Mouse (Mus musculus): ENCODE data around the gene Erbb2. TPM values are rescaled to one million over a fixed set of nuclear protein-coding genes. Genes with fewer than 3 reads are reported as not detected.

Erbb2 gene
- polyA plus RNA-seq, 1 experiment from 2014 or later = 40.6 TPM

DNA sequence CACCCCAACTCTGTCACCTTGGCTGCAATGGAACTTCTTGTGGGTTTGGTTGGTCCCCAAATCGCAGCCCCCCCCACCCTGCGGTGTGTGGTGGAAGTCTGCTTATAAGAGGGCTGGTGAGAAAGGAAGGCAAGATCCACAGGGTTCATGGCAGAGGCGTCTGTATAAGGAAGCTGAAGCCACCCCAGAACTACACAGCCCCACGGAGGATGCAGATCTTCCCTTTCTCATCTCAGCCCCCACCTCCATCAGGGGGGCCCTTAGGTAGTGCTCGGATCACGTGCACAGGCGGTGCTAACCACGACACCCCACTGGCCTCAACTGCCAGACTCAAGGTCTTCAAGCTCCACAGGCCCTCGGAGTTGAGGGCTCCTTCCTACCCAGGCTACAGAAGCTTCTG, 51.6 kb downstream of the Erbb2 start:
- Histone ChIP-seq H3K9me3 (no peaks in the 10 kb centered on the region), H3K27ac (no peak overlapping the region), H3K4me2 (no peak overlapping the region), H3K27me3 (replicated peaks) (peaks cover 16% of the 10 kb centered on the region), H3K9ac (no peak overlapping the region), H3K4me3 (replicated peaks) (no peak overlapping the region), H3K4me1 (no peaks in the 10 kb centered on the region), H3K36me3 (no peaks in the 10 kb centered on the region)
- WGBS = 87% methylated on average over 9 of the region's 9 CpGs
- no peak for ATAC-seq (ENCODE audit: insufficient read depth, low FRiP score, low read depth)

DNA sequence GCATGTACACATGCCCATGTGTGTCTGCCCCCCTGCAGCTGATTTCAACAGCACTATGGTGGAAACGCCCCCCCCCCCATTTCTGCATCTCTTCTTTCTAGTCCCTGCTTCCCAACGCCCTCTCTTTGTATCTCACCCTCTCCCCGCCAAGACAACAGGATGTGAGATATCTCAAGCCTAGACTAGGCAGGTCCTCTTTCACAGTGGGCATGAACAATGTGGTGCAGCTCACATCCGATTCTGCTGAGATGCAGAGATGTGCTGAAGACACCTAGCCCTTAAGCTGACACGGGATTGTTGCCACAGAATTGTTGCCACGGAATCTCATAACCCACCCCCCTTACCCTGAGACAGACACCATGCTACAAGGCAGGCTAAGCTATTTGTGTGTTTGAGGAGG, 52.2 kb downstream of the Erbb2 start:
- Histone ChIP-seq H3K9me3 (no peaks in the 10 kb centered on the region), H3K9ac (no peak overlapping the region), H3K27ac (no peak overlapping the region), H3K4me2 (no peak overlapping the region), H3K4me3 (replicated peaks) (no peak overlapping the region), H3K4me1 (no peaks in the 10 kb centered on the region), H3K36me3 (no peaks in the 10 kb centered on the region), H3K27me3 (replicated peaks) (peaks cover 10% of the 10 kb centered on the region)
- 74% methylated on average over 6 of the region's 6 CpGs for WGBS
- no peak for ATAC-seq (ENCODE audit: insufficient read depth, low FRiP score, low read depth)

DNA sequence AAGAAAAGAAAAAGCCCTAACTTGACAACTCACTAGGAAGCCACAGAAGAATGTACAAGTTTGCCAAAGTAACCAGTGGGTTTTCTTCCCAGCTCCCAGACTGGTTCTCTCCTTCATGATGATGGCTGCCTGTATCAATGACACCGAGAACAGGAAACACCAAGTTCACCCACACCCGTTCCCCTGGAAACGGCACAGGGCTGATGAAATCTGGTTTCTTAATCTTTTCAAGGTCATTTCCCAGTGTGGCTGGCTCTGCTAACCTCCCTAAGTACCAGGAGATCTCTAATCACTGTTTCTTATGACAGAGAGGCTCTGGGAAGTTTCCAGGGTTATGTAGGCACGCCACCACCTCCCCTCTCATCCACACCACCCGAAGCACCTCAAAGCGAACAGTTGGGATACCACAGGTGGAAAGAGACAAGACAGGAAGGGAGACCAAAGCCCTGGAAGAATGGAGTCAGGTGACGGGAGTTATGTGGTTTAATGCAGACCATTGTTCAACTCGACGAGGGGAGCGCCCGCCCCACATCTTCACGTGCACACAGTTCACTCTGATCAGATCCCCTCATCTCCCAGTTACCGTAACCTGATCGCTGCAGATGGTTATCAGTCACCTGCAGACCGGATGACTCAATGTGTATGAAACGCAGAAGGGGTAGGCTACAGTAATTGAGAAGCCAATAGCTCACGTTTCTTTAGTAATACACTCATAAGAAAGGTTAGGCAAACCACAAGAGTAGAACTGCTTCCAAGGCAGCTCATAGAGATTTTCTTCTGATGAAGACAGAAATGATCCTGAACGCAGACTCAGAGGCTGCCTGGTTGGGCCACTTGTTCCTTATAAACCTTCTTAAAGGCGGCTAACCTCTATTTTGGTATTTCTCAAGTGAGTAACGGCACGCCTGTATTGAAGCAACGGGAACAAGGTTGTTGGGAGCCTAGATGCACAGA, 57.8 kb downstream of the Erbb2 start:
- H3K4me3 ChIP-seq (replicated peaks) = no peak overlapping the region
- H3K9me3 ChIP-seq = no peaks in the 10 kb centered on the region
- no peak overlapping the region for H3K4me2 ChIP-seq
- H3K36me3 ChIP-seq = no peaks in the 10 kb centered on the region
- H3K4me1 ChIP-seq = no peaks in the 10 kb centered on the region
- no peak overlapping the region for H3K27ac ChIP-seq
- H3K9ac ChIP-seq = no peak overlapping the region
- no peak for ATAC-seq (ENCODE audit: insufficient read depth, low FRiP score, low read depth)
- no peaks in the 10 kb centered on the region for H3K27me3 ChIP-seq (replicated peaks)
- 61% methylated on average over 22 of the region's 22 CpGs for WGBS

DNA sequence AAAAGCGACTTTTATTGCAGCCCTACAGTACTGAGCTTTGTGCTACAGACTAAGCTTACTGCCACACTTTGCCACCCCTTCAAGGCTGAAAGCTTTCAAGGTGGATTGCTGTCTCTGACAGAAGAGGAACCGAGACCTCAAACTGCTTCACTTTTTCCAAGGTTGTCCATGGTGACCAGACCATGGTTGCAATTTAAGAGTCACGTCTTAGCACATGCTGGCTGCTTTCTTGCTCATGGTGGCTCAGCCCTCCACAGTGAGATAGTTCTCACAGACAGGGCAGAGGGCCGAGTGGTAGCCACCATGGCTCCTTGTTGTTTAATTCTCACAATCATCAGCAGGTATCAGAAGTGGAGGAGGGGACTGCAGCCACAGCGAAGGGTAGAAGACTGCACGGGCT, 58.5 kb downstream of the Erbb2 start:
- 69% methylated on average over 6 of the region's 6 CpGs for WGBS
- no peak overlapping the region for H3K27ac ChIP-seq
- H3K9me3 ChIP-seq = no peaks in the 10 kb centered on the region
- no peak overlapping the region for H3K9ac ChIP-seq
- no peak for ATAC-seq (ENCODE audit: insufficient read depth, low FRiP score, low read depth)
- H3K36me3 ChIP-seq = no peaks in the 10 kb centered on the region
- H3K4me2 ChIP-seq = no peak overlapping the region
- H3K4me1 ChIP-seq = no peaks in the 10 kb centered on the region
- no peak overlapping the region for H3K4me3 ChIP-seq (replicated peaks)
- H3K27me3 ChIP-seq (replicated peaks) = no peaks in the 10 kb centered on the region

DNA sequence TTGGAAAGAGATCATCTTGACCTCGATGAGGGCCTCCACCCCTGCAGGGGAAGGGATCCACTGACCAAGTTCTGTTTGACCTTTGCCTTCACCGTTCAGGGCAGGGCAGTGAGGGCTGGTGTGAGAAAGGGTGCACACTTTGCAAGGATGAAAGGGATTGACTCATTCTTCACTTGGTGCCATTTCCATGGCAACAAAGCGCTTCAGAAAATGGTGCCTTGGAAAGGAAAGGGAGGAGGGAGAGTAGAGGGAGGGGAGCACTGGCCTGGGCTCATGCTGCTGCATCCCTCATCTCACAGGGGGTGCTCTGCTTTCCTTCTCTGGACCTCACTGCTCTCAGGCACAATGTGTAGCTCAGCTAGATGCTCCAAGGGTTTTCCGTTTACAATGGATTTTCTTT, 60.4 kb downstream of the Erbb2 start:
- no peak overlapping the region for H3K4me2 ChIP-seq
- no peak for ATAC-seq (ENCODE audit: insufficient read depth, low FRiP score, low read depth)
- no peaks in the 10 kb centered on the region for H3K9me3 ChIP-seq
- H3K27me3 ChIP-seq (replicated peaks) = no peaks in the 10 kb centered on the region
- no peak overlapping the region for H3K4me3 ChIP-seq (replicated peaks)
- no peaks in the 10 kb centered on the region for H3K4me1 ChIP-seq
- no peaks in the 10 kb centered on the region for H3K36me3 ChIP-seq
- 54% methylated on average over 4 of the region's 4 CpGs for WGBS
- H3K9ac ChIP-seq = no peak overlapping the region
- no peak overlapping the region for H3K27ac ChIP-seq

DNA sequence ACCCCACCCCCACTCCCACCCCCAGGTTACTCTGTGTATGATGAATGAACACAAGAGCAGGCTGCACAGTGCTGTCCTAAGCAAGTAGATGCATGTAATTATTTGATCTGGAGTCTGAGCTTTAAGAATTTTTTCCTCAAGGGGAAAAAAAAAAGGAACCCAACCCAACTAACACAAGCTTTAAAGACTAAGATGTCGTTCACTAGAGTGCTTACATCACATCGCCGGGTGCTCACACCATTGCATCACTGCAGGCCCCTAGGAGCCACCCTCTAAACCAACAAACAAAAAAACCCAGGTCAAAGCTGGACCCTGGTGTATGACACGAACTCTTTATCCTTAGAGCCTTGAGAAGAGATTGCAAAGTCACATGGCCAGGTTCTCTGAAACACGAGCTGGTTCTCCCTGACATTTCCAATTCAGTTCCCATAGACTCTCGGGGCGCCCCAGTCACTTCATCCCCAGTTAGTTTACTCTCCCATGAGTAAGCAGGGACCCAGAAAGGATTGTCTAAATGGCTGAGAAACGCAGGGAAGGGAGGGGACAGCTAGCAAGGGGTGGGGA, 61.7 kb downstream of the Erbb2 start:
- Histone ChIP-seq H3K4me1 (no peaks in the 10 kb centered on the region), H3K9ac (no peak overlapping the region), H3K27me3 (replicated peaks) (no peaks in the 10 kb centered on the region), H3K4me3 (replicated peaks) (no peak overlapping the region), H3K4me2 (no peak overlapping the region), H3K9me3 (no peaks in the 10 kb centered on the region), H3K36me3 (no peaks in the 10 kb centered on the region), H3K27ac (no peak overlapping the region)
- ATAC-seq (ENCODE audit: insufficient read depth, low FRiP score, low read depth) = no peak
- 49% methylated on average over 8 of the region's 8 CpGs for WGBS

DNA sequence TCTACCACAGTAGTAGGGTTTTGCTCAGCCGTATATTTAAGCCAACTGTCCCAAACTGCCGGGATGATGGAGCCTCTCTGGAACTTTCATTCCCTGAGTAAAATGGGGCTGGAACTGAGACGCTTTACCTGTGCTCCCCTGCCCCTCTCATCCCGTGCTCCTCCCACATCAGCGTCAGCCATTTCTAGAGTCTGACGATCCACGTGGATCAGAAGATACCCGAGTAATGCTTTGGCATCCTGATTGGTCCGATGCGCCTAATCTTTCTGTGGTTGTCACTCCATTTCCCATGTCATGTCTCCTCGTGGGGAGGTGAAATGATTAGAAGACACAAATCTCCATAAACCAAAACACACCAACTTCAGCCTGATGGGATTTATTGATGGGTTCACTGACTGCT, 62.7 kb downstream of the Erbb2 start:
- H3K4me2 ChIP-seq = no peak overlapping the region
- no peak overlapping the region for H3K4me3 ChIP-seq (replicated peaks)
- no peaks in the 10 kb centered on the region for H3K4me1 ChIP-seq
- no peak overlapping the region for H3K27ac ChIP-seq
- no peaks in the 10 kb centered on the region for H3K9me3 ChIP-seq
- no peaks in the 10 kb centered on the region for H3K27me3 ChIP-seq (replicated peaks)
- H3K36me3 ChIP-seq = no peaks in the 10 kb centered on the region
- H3K9ac ChIP-seq = no peak overlapping the region
- no peak for ATAC-seq (ENCODE audit: insufficient read depth, low FRiP score, low read depth)
- 84% methylated on average over 11 of the region's 11 CpGs for WGBS

DNA sequence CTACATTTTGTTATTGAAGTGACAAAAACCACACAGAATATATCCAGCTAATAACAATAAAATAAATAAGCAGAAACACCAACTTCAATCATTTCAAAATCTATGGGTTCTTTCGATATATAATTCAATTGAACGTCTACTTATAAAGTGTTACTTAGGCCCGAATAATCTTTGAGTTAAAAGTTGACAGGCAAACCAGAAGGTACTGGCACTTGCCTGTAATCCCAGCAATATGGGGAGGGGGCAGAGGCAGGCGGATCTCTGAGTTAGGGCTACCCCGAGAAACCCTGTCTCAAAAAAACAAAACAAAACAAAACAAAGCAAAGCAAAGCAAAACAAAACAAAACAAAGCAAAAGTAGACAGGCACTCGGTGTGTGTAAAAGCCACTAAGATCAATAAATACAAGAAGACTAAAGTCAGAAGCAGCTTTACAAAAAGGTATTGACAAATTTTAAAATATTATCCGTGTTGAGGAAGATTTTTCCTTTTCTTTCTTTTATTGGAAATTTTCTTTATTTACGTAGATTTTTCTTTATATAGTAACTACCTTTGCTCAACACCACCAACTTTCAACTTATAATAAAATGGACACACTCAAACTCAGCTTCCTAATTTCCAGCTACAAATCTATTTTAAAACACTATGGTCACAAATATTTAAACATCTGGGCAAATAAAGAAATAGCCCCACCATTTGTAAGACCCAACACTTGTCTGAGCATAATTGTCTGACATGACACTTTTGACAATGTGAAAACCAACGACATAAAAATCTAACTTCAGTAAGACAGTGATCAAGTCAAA, 63.6 kb downstream of the Erbb2 start:
- Histone ChIP-seq H3K27me3 (replicated peaks) (no peaks in the 10 kb centered on the region), H3K9me3 (no peaks in the 10 kb centered on the region), H3K4me1 (no peaks in the 10 kb centered on the region), H3K9ac (no peak overlapping the region), H3K4me2 (no peak overlapping the region), H3K27ac (no peak overlapping the region), H3K36me3 (no peaks in the 10 kb centered on the region), H3K4me3 (replicated peaks) (no peak overlapping the region)
- WGBS = 88% methylated on average over 9 of the region's 9 CpGs
- ATAC-seq (ENCODE audit: insufficient read depth, low FRiP score, low read depth) = no peak

DNA sequence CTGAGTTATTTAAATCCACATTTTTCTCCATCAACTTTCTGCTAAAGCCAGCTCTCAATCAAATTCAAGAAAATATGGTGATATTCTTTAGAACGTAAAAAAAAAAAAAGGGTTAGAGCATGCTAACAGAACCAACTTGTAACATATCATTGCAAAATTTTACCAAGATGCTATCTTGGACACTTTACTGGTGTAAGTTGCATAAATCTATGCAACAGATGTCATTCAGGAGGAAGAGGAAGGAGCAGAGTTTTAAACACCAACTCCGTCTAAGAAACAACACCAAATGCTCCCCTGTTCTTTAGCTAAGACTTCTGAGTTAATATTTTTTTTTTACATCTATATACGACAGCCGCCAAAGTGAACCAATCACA, 64.2 kb downstream of the Erbb2 start:
- Histone ChIP-seq H3K4me1 (no peaks in the 10 kb centered on the region), H3K9me3 (no peaks in the 10 kb centered on the region), H3K4me2 (no peak overlapping the region), H3K36me3 (no peaks in the 10 kb centered on the region), H3K27ac (no peak overlapping the region), H3K4me3 (replicated peaks) (no peak overlapping the region), H3K27me3 (replicated peaks) (no peaks in the 10 kb centered on the region), H3K9ac (no peak overlapping the region)
- no peak for ATAC-seq (ENCODE audit: insufficient read depth, low FRiP score, low read depth)
- 66% methylated on average over 4 of the region's 4 CpGs for WGBS

DNA sequence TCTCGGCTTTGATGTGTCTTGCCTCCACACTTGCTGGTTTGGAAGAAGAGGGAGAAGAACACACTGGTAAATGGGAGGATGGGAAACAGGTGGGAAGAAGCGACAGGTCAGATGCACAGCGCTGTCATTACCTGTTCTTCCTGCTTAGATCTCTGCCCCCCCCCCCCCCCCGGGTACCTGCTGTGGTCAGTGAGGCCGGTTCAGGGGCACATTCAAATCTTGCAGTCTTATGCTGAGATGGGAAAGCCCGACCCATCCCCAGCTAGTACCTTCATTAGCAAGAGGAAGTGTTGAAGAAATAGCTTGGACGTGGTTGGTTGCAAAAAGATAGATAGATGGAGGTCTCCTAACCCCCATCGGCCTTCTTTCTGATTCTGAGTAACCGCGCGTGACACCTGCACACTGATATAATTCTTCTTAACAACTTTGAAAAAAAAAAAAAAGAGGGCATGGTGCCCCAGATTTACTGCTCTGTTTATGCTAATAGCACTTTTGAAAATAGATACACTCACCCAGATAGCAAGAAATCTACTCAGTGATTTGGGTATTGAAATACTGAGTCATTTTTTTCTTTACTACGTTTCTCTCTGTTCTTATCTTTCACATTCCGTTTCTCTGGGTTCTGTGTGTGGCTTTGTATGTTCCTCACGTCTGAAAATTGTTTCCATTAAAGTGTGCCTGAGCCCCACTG, 64.9 kb downstream of the Erbb2 start:
- Histone ChIP-seq H3K4me3 (replicated peaks) (no peak overlapping the region), H3K4me2 (no peak overlapping the region), H3K4me1 (no peaks in the 10 kb centered on the region), H3K27me3 (replicated peaks) (no peaks in the 10 kb centered on the region), H3K36me3 (no peaks in the 10 kb centered on the region), H3K9ac (no peak overlapping the region), H3K27ac (no peak overlapping the region), H3K9me3 (no peaks in the 10 kb centered on the region)
- WGBS = 58% methylated on average over 14 of the region's 14 CpGs
- ATAC-seq (ENCODE audit: insufficient read depth, low FRiP score, low read depth) = no peak

DNA sequence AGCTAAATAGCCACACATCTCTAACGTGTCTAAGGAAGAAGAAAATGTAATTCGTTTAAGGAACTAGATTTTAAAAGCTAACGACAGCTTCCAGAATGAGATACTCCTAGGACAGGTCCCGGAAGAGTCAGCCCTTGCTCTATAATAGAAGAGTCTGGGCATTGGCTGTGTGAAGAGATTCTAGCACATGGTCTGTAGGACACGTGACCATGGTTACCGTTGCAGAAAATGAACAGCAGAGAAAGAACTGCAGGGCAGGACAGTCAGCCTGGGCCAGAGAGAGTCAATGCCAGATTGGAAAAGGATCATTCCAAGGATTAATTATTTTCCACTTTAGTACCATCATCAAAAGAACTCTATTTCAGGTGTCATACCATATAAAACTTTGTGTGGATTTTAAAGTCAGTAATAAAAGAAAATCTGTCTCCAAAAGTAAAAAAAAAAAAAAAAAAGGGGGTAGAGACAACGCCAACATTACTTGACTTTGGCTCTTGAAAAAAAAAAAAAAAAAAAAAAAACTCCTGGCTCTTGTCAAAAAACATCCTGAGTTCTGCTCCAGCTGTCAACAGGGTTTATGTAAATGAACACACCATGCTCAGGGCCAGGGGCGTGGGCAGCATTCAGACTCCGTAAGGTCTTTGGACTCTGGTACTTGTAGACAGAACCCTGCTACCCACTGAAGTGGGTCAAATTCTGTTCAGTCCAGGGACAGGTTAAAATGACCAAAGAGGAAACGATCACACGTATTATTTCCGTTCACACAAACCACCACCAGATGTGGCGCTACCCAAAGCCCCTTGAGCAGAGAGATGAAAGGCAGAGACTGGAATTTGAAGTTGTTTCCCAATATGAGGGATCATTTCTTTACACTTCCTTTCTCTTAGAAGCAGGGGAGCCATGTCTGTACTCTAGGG, 67.0 kb downstream of the Erbb2 start:
- H3K27ac ChIP-seq = no peak overlapping the region
- no peak overlapping the region for H3K9ac ChIP-seq
- no peaks in the 10 kb centered on the region for H3K36me3 ChIP-seq
- no peaks in the 10 kb centered on the region for H3K4me1 ChIP-seq
- H3K9me3 ChIP-seq = no peaks in the 10 kb centered on the region
- WGBS = 84% methylated on average over 13 of the region's 13 CpGs
- H3K4me3 ChIP-seq (replicated peaks) = no peak overlapping the region
- ATAC-seq (ENCODE audit: insufficient read depth, low FRiP score, low read depth) = no peak
- H3K27me3 ChIP-seq (replicated peaks) = no peaks in the 10 kb centered on the region
- no peak overlapping the region for H3K4me2 ChIP-seq

Measured in stomach, embryonic 15.5 days (tissue).